Mouse (Mus musculus) intestine, postnatal 0 days (tissue): Measurements from ENCODE around the gene Nkx1-1. TPM values are rescaled to one million over a fixed set of nuclear protein-coding genes. Genes with fewer than 3 reads are reported as not detected.
A peak's percentile ranks its signal among the peaks of the same experiment; 100 is the strongest.

Source experiments
- ATAC-seq: fragments of 200-750 bp; cut with Nextera tagmentation; 2 replicates; pipeline ENCODE4 v1.8.0; 2017; ENCODE audit warnings: mild to moderate bottlenecking, moderate TSS enrichment, moderate library complexity
- H3K27ac ChIP-seq: fragments of 300-500 bp; sonication (generic); 2 replicates; pipeline ENCODE4 v1.5.1; 2014; ENCODE audit warnings: mild to moderate bottlenecking, low read depth, low read length, moderate library complexity
- H3K27me3 ChIP-seq: fragments of 300-500 bp; sonication (generic); replicated peaks from 2 replicates; pipeline ENCODE4 v1.6.1; 2014; ENCODE audit warnings: low read length, mixed read lengths; ENCODE audit not compliant: control insufficient read depth, insufficient read depth
- H3K36me3 ChIP-seq: fragments of 300-500 bp; sonication (generic); 2 replicates; pipeline ENCODE4 v1.6.1; 2014; ENCODE audit warnings: mild to moderate bottlenecking, moderate library complexity; ENCODE audit not compliant: control insufficient read depth, insufficient read depth
- H3K4me1 ChIP-seq: fragments of 300-500 bp; sonication (generic); replicated peaks from 2 replicates; pipeline ENCODE4 v1.6.1; 2014; ENCODE audit warnings: antibody characterized with exemption, low read length, mixed read lengths; ENCODE audit not compliant: control insufficient read depth, insufficient read depth
- H3K4me2 ChIP-seq: fragments of 300-500 bp; sonication (generic); replicated peaks from 2 replicates; pipeline ENCODE4 v1.6.1; 2014; ENCODE audit warnings: low read depth, mild to moderate bottlenecking, moderate library complexity
- H3K4me3 ChIP-seq: fragments of 300-500 bp; sonication (generic); 2 replicates; pipeline ENCODE4 v1.5.1; 2014; ENCODE audit warnings: low read depth, low read length
- H3K9ac ChIP-seq: fragments of 300-500 bp; sonication (generic); 2 replicates; pipeline ENCODE4 v1.6.1; 2014; ENCODE audit warnings: mild to moderate bottlenecking, low read depth, low read length
- H3K9me3 ChIP-seq: fragments of 300-500 bp; sonication (generic); 2 replicates; pipeline ENCODE4 v1.6.1; 2016; ENCODE audit warnings: mixed run types; ENCODE audit not compliant: control insufficient read depth
- CTCF ChIP-seq: sonication (generic); IDR thresholded peaks from 2 replicates; pipeline ENCODE4 v1.5.1; 2016; ENCODE audit warnings: low read depth, mild to moderate bottlenecking, control low read depth, antibody characterized with exemption, moderate library complexity
- WGBS: fragments of 180-500 bp; shearing (Covaris S2); extraction: QIAGEN DNeasy Blood & Tissue Kit; methylation state at CpG from one replicate; pipeline ENCODE4 v1.1.7; 2014; 5-methylcytosine and 5-hydroxymethylcytosine counted together
- polyA plus RNA-seq: library from polyadenylated mRNA; unstranded; fragments of >200 nt; fragmentation: Nextera tagmentation; extraction: Ambion mirVana; gene quantifications from 2 replicates; pipeline ENCODE4 v1.2.1, GENCODE M21; 2015

Nkx1-1 gene
- polyA plus RNA-seq, 1 experiment from 2014 or later = not detected

- Histone ChIP-seq H3K36me3 (no peaks in the 10 kb centered on the region), H3K9ac (no peak overlapping the region), H3K27ac (no peak overlapping the region), H3K4me1 (no peaks in the 10 kb centered on the region; the same call in 1 of the 2 replicates), H3K4me2 (no peak overlapping the region), H3K4me3 (no peak overlapping the region), H3K9me3 (no peaks in the 10 kb centered on the region), H3K27me3 (no peaks in the 10 kb centered on the region)
- TF ChIP-seq CTCF = no peak
- ATAC-seq = no peak
- 64% methylated on average over 3 of the region's 3 CpGs for WGBS
These were observed 24.4 kb upstream of the Nkx1-1 start for GRCm38 (mm10) chr5:33458132-33458622.

- ATAC-seq = no peak
- TF ChIP-seq CTCF = no peak
- Histone ChIP-seq H3K9ac (no peak overlapping the region), H3K27me3 (no peaks in the 10 kb centered on the region), H3K36me3 (no peaks in the 10 kb centered on the region), H3K4me3 (no peak overlapping the region), H3K27ac (no peak overlapping the region), H3K9me3 (no peaks in the 10 kb centered on the region), H3K4me1 (no peaks in the 10 kb centered on the region; the same call in 1 of the 2 replicates), H3K4me2 (no peak overlapping the region)
- WGBS = 51% methylated on average over 8 of the region's 8 CpGs
These were observed 22.0 kb upstream of the Nkx1-1 start for GRCm38 (mm10) chr5:33455737-33456136.

DNA sequence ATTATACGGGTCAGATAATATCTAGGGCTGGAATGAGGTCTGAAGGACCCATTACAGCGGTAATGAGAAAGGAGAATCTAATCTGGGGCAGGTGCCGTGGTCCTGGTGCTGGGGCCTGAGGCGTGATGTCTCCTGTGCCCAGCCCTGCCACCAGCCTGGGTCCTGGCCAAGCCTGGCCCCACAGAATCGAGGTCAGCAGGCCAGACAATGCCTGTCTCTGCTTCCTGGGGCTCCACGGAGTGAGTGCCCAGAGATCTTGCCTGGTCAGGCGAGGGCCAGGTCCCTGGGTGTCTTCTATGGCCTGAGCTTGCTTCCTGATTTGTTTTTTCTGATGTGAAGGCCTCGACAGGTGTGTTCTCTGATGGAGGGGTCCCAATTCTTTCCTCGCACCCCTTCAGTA lies 10.0 kb upstream of the Nkx1-1 start:
- Histone ChIP-seq H3K27me3 (peaks cover 41% of the 10 kb centered on the region), H3K4me3 (no peak overlapping the region), H3K9me3 (no peaks in the 10 kb centered on the region), H3K9ac (no peak overlapping the region), H3K4me2 (no peak overlapping the region), H3K4me1 (no peaks in the 10 kb centered on the region), H3K36me3 (no peaks in the 10 kb centered on the region), H3K27ac (no peak overlapping the region)
- WGBS = 49% methylated on average over 9 of the region's 9 CpGs
- no peak for ATAC-seq
- TF ChIP-seq CTCF = no peak

DNA sequence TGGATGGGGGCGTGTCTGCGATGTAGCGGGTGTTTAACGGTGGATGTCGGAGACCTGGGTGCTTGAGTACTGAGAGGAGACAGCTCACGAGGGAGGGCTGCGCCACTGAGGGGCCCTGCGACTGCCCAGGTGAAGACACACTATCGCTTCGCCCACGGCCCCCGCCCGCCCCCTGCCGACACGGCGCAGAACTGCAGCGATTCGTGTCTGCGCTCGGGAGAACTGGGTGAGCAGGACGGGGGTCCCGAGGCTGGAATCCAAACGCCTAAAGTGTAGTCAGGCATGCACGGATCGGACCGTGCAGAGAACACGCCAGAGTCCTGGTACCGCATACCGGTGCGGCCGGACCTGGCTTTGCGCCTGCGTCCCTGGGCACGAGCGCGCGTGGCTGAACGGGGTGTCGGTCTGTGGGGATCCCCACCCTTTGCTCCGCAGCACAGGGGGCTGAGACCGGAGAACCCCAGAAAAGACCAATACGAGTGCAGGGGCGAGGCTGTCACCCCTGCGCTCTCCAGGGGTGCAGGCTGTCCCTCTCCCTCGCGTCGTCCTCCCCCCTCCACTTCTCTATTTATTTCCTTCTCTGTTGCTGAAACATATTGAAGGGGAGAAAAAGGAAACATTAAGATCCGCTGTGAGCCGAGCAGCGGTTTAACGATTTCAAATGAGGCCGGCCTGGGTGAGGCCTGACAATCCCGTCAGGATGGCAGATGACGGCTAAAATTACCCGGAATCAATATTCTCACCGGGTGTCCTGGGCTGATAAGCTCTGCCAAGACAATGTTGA lies 9.3 kb upstream of the Nkx1-1 start:
- 6% methylated on average over 51 of the region's 56 CpGs for WGBS
- Histone ChIP-seq H3K4me2 (peak overlapping the region; percentile 58), H3K36me3 (no peaks in the 10 kb centered on the region), H3K9me3 (no peaks in the 10 kb centered on the region), H3K4me3 (peak overlapping the region; percentile 27), H3K27me3 (peaks cover 46% of the 10 kb centered on the region), H3K27ac (no peak overlapping the region), H3K4me1 (no peaks in the 10 kb centered on the region), H3K9ac (no peak overlapping the region)
- peak; percentile 92 for TF ChIP-seq CTCF
- ATAC-seq = 0 out of 2 replicates have a peak, but pooled peaks have one; percentile 36

GRCm38 (mm10) chr5:33438214-33438613 lies 4.4 kb upstream of the Nkx1-1 start:
- TF ChIP-seq CTCF = peak; percentile 38
- H3K27me3 ChIP-seq = peaks cover 76% of the 10 kb centered on the region
- WGBS = 2% methylated on average over 23 of the region's 23 CpGs

GRCm38 (mm10) chr5:33435941-33436340 lies 2.2 kb upstream of the Nkx1-1 start:
- Histone ChIP-seq H3K4me2 (no peak overlapping the region), H3K9ac (no peak overlapping the region), H3K9me3 (no peaks in the 10 kb centered on the region), H3K27me3 (peaks cover 80% of the 10 kb centered on the region), H3K4me1 (no peaks in the 10 kb centered on the region), H3K36me3 (no peaks in the 10 kb centered on the region), H3K4me3 (no peak overlapping the region), H3K27ac (no peak overlapping the region)
- no peak for TF ChIP-seq CTCF
- no peak for ATAC-seq
- WGBS = 2% methylated on average over 4 of the region's 4 CpGs

More at GRCm38 (mm10) chr5:33438214-33438613, 4.4 kb upstream of the Nkx1-1 start:
- Histone ChIP-seq H3K4me2 (no peak overlapping the region), H3K9me3 (no peaks in the 10 kb centered on the region), H3K36me3 (no peaks in the 10 kb centered on the region), H3K27ac (no peak overlapping the region), H3K4me3 (no peak overlapping the region), H3K9ac (no peak overlapping the region), H3K4me1 (no peaks in the 10 kb centered on the region)
- ATAC-seq = peak; percentile 85
